Mouse (Mus musculus) olfactory bulb, adult 2 months (tissue): ENCODE data around the gene Pin4.

Experiments used
- CTCF ChIP-seq: fragments of 200-500 bp; IDR thresholded peaks from 2 replicates; pipeline ENCODE4 v1.5.1; 2012; ENCODE audit warnings: low read depth, mild to moderate bottlenecking, low read length, moderate library complexity; ENCODE audit not compliant: insufficient read depth
- POLR2A ChIP-seq: fragments of 200-500 bp; IDR thresholded peaks from 2 replicates; pipeline ENCODE4 v1.6.1; 2012; ENCODE audit warnings: mild to moderate bottlenecking, low read depth, low read length, moderate library complexity; ENCODE audit not compliant: insufficient read depth

DNA sequence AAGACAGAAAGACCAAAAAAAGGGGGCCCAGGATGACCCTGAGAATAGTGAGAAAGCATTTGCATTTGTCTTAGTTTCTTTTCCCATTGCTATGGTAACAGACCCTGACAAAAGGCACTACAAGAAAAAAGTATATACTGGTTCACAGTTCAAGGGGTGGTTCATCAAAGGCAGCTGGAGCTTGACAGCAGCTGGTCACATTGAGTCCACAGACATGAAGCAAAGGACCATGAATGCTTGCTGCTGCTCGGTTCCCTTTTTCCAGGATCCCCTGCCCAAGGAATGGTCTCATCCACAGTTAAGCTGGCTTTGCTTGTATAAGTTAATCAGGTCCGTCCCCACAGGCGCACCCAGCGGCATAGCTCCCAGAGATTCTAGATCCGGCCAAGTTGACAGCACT, 44.8 kb upstream of the Pin4 start:
- no peak for TF ChIP-seq POLR2A
- no peak for TF ChIP-seq CTCF
